Mouse (Mus musculus) T-cell, adult 2 months (primary cell): ENCODE results near the gene Gpc3.

Experiments
- DNase-seq: peaks from one replicate; pipeline ENCODE4 v3.0.0; 2022; ENCODE audit warnings: low spot score

Gene Gpc3

GRCm38 (mm10) chrX:52613328-52614030 lies at the start of gene Gpc3:
Gpc3 (minus strand) TSS chrX:52613950.
- peak; percentile 2 for DNase-seq

- DNase-seq, result no peak
Measured at GRCm38 (mm10) chrX:52651975-52652374, 38.2 kb upstream of the Gpc3 start.

- DNase-seq, result no peak
Measured at GRCm38 (mm10) chrX:52651472-52651948, 37.8 kb upstream of the Gpc3 start.

GRCm38 (mm10) chrX:52648910-52649785 lies 35.4 kb upstream of the Gpc3 start:
- DNase-seq, result no peak

GRCm38 (mm10) chrX:52644393-52644792 lies 30.6 kb upstream of the Gpc3 start:
- no peak for DNase-seq

- DNase-seq, result no peak
Measured at GRCm38 (mm10) chrX:52643350-52643749, 29.6 kb upstream of the Gpc3 start.

GRCm38 (mm10) chrX:52642126-52642525 lies 28.4 kb upstream of the Gpc3 start:
- DNase-seq, result no peak

GRCm38 (mm10) chrX:52637419-52637818 lies 23.7 kb upstream of the Gpc3 start:
- DNase-seq, result no peak

GRCm38 (mm10) chrX:52633976-52634375 lies 20.2 kb upstream of the Gpc3 start:
- DNase-seq, result no peak

GRCm38 (mm10) chrX:52632688-52633324 lies 19.1 kb upstream of the Gpc3 start:
- DNase-seq, result no peak

- DNase-seq, result no peak
Measured at GRCm38 (mm10) chrX:52626963-52627716, 13.4 kb upstream of the Gpc3 start.

GRCm38 (mm10) chrX:52617813-52618212 lies 4.1 kb upstream of the Gpc3 start:
- DNase-seq, result no peak

GRCm38 (mm10) chrX:52616152-52616551 lies 2.4 kb upstream of the Gpc3 start:
- no peak for DNase-seq

GRCm38 (mm10) chrX:52614031-52614381 lies 256 bp upstream of the Gpc3 start:
- no peak for DNase-seq

- no peak for DNase-seq
Measured at GRCm38 (mm10) chrX:52612806-52613205, 944 bp downstream of the Gpc3 start.

GRCm38 (mm10) chrX:52611987-52612670 lies 1.6 kb downstream of the Gpc3 start:
- no peak for DNase-seq

- DNase-seq, result no peak
Measured at GRCm38 (mm10) chrX:52611541-52611940, 2.2 kb downstream of the Gpc3 start.

GRCm38 (mm10) chrX:52603143-52603542 lies 10.6 kb downstream of the Gpc3 start:
- DNase-seq, result no peak

GRCm38 (mm10) chrX:52599246-52599645 lies 14.5 kb downstream of the Gpc3 start:
- DNase-seq, result no peak

GRCm38 (mm10) chrX:52587671-52588070 lies 26.1 kb downstream of the Gpc3 start:
- DNase-seq, result no peak

- DNase-seq, result no peak
Measured at GRCm38 (mm10) chrX:52559995-52560394, 53.8 kb downstream of the Gpc3 start.
